Mouse (Mus musculus): ENCODE measurements at regions not wholly inside any gene's neighbourhood (a gene's known extent, or its start where the extent isn't known, plus 50 kb on each side); places are given as distances from the start of the nearest gene placed in this dataset.

DNA sequence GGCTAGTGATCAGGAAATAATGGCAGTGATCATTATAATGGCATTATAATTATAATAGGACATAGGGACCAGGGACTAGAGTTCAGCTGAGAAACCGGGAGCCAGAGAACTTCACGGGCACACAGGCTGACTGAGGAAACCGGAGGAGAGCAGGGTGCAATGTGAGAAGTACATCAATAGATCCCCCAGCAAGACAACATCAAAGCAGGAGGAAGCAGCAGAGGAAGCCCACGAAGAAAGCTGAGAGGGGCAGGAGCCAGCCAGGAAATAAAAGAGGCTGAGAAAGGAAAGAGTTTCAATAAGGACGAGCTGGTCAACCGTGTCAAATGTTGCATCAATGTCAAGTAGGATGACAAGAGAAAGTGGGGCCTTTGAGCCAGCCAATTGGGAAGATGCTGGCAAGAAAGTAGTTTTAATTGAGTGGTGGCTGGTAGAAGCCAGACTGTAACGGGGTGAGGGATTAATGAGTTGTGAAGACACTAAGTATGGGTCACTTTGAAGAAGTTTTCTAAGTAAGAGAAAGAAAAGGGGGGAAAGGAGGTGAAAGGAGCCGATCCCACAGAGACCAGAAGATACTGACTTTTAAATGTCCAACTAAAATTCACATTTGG lies 66.0 kb upstream of the Cited2 start:
- no peak for DNase-seq

DNA sequence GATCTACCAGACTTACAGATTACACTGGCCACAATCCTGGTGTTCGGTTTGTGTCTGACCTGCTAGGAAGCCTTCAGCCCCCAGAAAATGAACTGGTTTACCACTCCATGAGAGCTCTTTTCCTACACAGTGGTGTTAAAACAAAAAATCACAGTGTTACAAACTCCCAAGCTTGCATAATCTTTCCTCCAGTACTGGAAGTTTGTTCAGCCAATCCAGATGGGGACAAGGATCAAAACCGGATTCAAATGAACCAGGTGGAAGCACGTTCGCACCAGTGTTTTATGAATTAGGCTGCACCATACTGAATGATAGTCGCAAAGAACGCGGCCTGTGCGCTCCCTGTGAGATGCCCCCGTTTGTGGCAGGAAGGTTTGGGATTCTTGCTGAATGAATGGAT lies 63.4 kb upstream of the Cited2 start:
- DNase-seq, result no peak

DNA sequence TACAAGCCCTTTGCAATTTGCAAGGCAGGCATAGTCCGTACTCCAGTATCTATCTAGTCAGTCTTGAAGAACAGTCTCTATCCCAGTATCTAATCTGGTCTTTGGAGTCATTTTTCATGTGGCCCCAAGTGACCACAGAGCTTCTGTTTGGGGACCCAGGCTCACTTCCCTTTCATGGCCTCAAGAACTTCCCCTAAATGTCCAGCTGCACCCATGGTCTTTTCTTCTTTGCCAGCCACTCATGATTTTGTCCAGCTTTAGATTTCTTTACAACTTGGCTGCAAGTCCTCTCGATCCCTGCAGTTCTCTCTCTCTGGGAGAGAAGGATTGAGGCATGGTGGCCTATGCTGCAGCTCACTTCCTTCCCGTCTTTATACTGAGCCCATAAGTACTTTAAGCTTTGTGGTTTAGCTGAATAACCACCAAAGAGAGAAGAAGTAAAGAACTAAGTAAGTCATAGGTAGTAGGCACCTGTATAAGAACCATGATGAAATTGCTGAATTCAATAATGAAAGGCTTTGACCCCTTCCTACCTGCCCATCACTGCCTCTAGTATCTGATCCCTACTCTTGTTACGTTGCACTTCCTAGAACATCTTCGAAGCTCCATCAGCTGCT lies 62.1 kb upstream of the Cited2 start:
- no peak for DNase-seq

DNA sequence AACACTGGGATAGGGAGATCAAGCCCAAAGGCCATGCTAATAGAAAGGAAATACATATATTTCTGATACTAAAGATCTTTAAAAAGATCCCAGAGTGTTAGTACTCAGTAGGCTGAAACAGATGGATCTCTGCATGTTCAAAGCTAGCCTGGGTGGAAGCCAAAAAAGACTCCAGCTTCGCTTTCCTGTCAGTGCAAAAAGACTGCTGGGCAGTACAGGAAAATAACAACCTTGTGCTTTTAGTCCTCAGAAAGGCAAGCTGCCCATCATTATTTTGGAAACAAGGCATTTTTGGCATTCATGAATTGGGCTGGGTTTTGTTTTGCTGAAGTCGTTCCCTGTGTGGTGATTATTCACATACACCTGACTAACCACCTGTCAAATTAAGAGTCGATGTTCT lies 56.9 kb upstream of the Cited2 start:
- no peak for DNase-seq

DNA sequence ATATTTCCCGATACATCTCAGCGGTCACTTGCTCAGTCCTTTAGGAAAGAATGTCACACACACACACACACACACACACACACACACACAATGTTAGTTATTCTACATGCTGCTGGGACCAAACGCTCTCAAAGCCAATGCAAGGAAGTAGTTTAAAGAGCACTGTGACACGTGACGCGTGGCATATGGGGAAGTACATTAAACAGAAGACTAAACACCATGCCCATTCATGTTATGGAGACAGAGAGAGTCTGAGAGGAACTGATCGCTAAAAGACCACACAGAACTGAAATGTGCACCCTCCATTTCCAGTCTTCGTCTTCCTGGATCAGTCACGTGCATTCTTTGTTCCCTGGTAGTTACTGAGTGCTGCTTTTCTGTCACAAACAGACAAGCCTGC lies 53.6 kb upstream of the Cited2 start:
- no peak for DNase-seq

All from adrenal gland, postnatal 14 days (tissue).